Mouse (Mus musculus): Measurements from ENCODE around the gene Ankrd12.

GRCm38 (mm10) chr17:66075827-66076173 is 1.1 kb downstream of the Ankrd12 start:
- TF ChIP-seq EP300 (IDR thresholded peaks at IDR 0.05; ENCODE audit: insufficient read depth, low read depth, low read length), result no peak
- no peak for TF ChIP-seq POLR2A (IDR thresholded peaks at IDR 0.05; ENCODE audit: insufficient read depth, low read depth, low read length)
- no peak for TF ChIP-seq CTCF (IDR thresholded peaks at IDR 0.05)

All from heart, adult 2 months (tissue).